Mouse (Mus musculus): ENCODE measurements around the gene Fbrs. TPM values are rescaled to one million over a fixed set of nuclear protein-coding genes. Genes with fewer than 3 reads are reported as not detected.

Gene Fbrs
- 625 and 719 TPM in 2 replicates for polyA plus RNA-seq (2012)

DNA sequence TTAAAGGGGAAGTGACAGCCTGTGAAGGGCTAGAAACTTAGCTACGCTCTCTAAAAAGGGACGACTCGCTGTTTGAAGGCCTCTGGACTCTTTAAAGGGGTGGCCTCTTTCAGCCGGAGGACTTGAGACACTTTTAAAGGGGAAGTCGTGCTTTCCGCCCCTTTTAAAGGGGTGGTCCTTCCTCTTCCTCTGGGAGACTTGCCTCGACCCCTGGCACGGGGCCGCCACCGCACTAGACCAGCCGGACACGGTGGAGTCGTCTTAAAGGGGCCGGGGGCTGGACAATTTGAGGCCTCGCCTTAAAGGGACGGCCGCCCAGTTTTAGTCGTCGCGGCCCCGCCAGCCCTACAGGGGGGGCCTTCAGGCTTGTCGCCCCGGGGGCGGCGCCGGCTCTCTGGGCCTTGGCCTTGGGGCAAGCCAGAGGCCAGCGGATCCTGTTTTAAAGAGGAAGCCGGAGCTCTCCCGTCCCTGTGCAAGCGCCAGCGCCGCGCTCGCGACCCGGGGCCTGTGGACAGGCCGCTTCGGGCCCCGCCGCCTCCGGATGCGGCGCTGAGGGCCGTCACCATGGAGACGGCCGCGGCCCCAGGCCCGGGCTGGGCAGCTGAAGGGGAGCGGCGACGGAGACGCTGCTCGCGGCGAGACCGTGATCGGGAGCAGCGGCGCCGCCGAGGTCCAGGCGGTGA is at the start of gene Fbrs:
Gene Fbrs (plus strand): TSS at position 565 of the 683 bp plus-strand sequence.

DNA sequence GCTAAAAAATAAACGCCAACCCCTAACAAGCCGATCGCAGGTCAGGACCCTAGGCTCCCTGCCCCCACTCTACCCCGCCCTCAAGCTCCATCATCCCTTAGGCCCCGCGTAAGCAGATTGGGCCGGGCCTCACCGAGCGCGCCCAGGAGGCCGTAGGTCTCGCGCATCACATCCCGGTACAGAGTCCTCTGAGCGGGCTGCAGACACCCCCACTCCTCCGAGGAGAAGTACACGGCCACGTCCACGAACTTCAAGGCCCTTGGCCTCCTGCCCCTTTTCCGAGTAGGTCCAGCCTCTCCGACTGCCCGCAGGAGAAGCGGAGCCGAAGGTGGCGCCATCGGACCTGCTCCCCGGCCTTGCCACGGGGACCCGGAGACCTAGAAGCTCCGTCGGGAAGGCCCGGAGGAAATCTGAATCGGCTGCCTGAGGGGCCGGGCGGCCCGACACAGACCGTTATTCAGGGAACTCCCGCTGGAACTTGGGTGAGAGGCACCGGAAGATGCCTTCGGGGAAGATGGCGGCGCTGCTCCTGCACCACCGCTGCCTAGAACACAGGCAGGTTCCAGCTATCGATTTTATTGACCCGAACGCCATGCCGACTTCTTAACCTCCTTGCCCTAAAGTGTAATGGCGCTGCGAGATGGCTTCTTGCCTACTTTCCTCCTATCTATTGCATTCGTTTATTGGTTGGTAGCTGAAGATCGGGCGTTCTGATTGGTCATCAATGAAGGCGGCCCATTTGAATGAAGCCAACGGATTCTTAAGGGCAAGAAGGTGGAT is 30.3 kb upstream of the Fbrs start, which contains the start of gene Zfp689:
Gene Zfp689 (minus strand): TSS at position 638 of the 780 bp plus-strand sequence.

DNA sequence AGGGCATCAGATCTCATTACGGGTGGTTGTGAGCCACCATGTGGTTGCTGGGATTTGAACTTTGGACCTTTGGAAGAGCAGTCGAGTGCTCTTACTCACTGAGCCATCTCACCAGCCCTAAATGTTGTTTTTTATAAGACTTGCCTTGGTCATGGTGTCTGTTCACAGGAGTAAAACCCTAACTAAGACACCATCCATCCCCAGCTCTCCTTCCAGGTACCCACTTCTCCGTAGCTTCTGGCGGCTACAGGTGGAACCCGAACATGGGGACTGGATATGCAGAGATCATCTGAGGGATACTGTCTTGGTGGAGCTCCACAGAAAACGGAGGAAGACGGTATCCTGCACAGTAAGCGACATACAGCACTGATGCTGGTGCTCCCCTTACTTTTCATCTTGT is 19.7 kb upstream of the Fbrs start, which contains the start of gene Prr14:
Gene Prr14 (plus strand): TSS at position 301 of the 400 bp plus-strand sequence.

DNA sequence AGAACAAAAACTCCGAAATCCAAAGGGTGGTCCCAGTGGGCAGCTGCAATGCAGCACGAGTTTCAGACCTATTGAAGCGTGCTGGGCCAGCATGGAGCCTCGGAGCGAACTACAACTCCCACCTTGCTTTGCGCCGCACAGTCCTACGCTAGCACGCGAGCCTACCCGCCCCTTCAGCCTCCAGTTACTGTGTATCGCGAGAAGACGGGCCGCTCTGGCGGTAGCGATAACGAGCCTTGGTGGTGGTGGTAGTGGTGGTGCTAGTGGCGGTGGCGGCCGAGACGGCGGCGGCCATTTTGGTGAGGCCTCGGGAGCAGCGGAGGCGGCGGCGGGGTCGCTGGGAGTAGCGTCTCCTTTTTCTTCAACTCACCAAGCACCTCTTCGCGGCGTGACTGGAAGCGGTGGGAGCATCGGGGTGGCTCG is 32.8 kb downstream of the Fbrs start, which contains the start of gene Srcap:
Gene Srcap (plus strand): TSS at position 176 of the 423 bp plus-strand sequence.

DNA sequence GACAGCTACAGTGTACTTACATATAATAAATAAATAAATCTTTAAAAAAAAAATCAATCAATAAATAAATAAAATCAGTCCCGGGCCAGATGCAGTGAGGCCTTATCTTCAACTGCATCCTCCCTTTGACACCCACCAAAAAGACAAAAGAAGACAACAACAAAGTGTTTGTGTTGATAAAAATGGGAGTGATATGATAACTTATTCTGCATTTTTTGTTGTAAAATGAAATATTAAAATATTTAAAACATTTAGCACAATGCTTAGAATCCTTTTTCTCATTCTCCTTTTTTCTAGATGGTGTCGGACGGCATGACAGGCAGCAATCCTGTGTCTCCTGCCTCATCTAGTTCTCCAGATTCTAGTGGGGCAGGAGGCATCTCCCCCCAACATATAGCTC is 40.3 kb downstream of the Fbrs start, which contains the start of gene Gm42715:
Gene Gm42715 (plus strand): TSS at position 301 of the 400 bp plus-strand sequence.

Other genes starting within 250 kb of the Fbrs start
- 21.1 and 24.7 TPM in 2 replicates for gene Zfp553, start 246.1 kb upstream of the Fbrs start, polyA plus RNA-seq (2012)
- 148 and 225 TPM in 2 replicates for gene Sept1, start 246.1 kb upstream of the Fbrs start, polyA plus RNA-seq (2012)
- gene Zfp771, start 234.9 kb upstream of the Fbrs start, polyA plus RNA-seq (2012), result 82.3 and 89.5 TPM in 2 replicates
- 154 and 169 TPM in 2 replicates for gene Dctpp1, start 218.5 kb upstream of the Fbrs start, polyA plus RNA-seq (2012)
- 27.0 and 35.1 TPM in 2 replicates for gene Sephs2, start 205.1 kb upstream of the Fbrs start, polyA plus RNA-seq (2012)
- gene Itgal, start 182.9 kb upstream of the Fbrs start, polyA plus RNA-seq (2012), result 25.1 and 29.6 TPM in 2 replicates
- gene Zfp768, start 133.6 kb upstream of the Fbrs start, polyA plus RNA-seq (2012), result 29.2 and 33.9 TPM in 2 replicates
- gene Zfp747, start 103.1 kb upstream of the Fbrs start, polyA plus RNA-seq (2012), result 5.6 and 7.2 TPM in 2 replicates
- 0.43 and 0.74 TPM in 2 replicates for gene 9130019O22Rik, start 92.0 kb upstream of the Fbrs start, polyA plus RNA-seq (2012)
- 8.6 and 11.3 TPM in 2 replicates for gene E430018J23Rik, start 85.6 kb upstream of the Fbrs start, polyA plus RNA-seq (2012)
- gene Zfp764, start 72.4 kb upstream of the Fbrs start, polyA plus RNA-seq (2012), result 1.5 and 1.8 TPM in 2 replicates
- 11.3 and 11.9 TPM in 2 replicates for gene Zfp688, start 57.1 kb upstream of the Fbrs start, polyA plus RNA-seq (2012)
- gene Zfp689, start 30.0 kb upstream of the Fbrs start, polyA plus RNA-seq (2012), result 11.6 and 13.2 TPM in 2 replicates
- 92.8 and 98.3 TPM in 2 replicates for gene Prr14, start 19.6 kb upstream of the Fbrs start, polyA plus RNA-seq (2012)
- 35.3 and 51.2 TPM in 2 replicates for gene Srcap, start 32.8 kb downstream of the Fbrs start, polyA plus RNA-seq (2012)
- gene Gm42715, start 40.4 kb downstream of the Fbrs start, polyA plus RNA-seq (2012), result 30.8 and 43.6 TPM in 2 replicates
- 1.3 and 2.0 TPM in 2 replicates for gene Tmem265, start 82.2 kb downstream of the Fbrs start, polyA plus RNA-seq (2012)
- gene Phkg2, start 94.1 kb downstream of the Fbrs start, polyA plus RNA-seq (2012), result 75.3 and 94.9 TPM in 2 replicates
- 2.8 and 5.3 TPM in 2 replicates for gene Ccdc189, start 109.4 kb downstream of the Fbrs start, polyA plus RNA-seq (2012)
- 51.4 and 68.4 TPM in 2 replicates for gene Rnf40, start 109.6 kb downstream of the Fbrs start, polyA plus RNA-seq (2012)
- 22.5 and 24.1 TPM in 2 replicates for gene Zfp629, start 136.6 kb downstream of the Fbrs start, polyA plus RNA-seq (2012)
- 698 and 704 TPM in 2 replicates for gene Bcl7c, start 229.7 kb downstream of the Fbrs start, polyA plus RNA-seq (2012)
- 2.2 and 3.6 TPM in 2 replicates for gene Ctf1, start 233.5 kb downstream of the Fbrs start, polyA plus RNA-seq (2012)